Mouse (Mus musculus): ENCODE results near the gene Mrps23. TPM values are rescaled to one million over a fixed set of nuclear protein-coding genes. Genes with fewer than 3 reads are reported as not detected.

The Mrps23 gene
- polyA plus RNA-seq, 1 experiment: 38.2 TPM

- 90% methylated on average over 10 of the region's 10 CpGs for WGBS
- Histone ChIP-seq H3K27ac (ENCODE audit: control insufficient read depth, insufficient read depth, low read depth, low read length, poor library complexity) (no peak overlapping the region), H3K4me3 (replicated peaks; ENCODE audit: control insufficient read depth, low read depth, low read length) (no peak overlapping the region), H3K4me1 (ENCODE audit: control insufficient read depth, insufficient read depth, low read length) (no peaks in the 10 kb centered on the region)
- TF ChIP-seq CTCF (IDR thresholded peaks at IDR 0.05; ENCODE audit: control insufficient read depth, insufficient read depth, low read length) (no peak), POLR2A (IDR thresholded peaks at IDR 0.05; ENCODE audit: borderline replicate concordance, control insufficient read depth, low read depth, low read length) (no peak)
Observed at GRCm38 (mm10) chr11:88240275-88240674, 36.1 kb downstream of the Mrps23 start.

- Histone ChIP-seq H3K4me1 (ENCODE audit: control insufficient read depth, insufficient read depth, low read length) (no peaks in the 10 kb centered on the region), H3K27ac (ENCODE audit: control insufficient read depth, insufficient read depth, low read depth, low read length, poor library complexity) (no peak overlapping the region), H3K4me3 (replicated peaks; ENCODE audit: control insufficient read depth, low read depth, low read length) (no peak overlapping the region)
- no peak for TF ChIP-seq POLR2A (IDR thresholded peaks at IDR 0.05; ENCODE audit: borderline replicate concordance, control insufficient read depth, low read depth, low read length)
- no peak for TF ChIP-seq CTCF (IDR thresholded peaks at IDR 0.05; ENCODE audit: control insufficient read depth, insufficient read depth, low read length)
- whole genome bisulfite sequencing: 71% methylated on average over 10 of the region's 10 CpGs
Observed at GRCm38 (mm10) chr11:88240736-88241353, 36.7 kb downstream of the Mrps23 start.

DNA sequence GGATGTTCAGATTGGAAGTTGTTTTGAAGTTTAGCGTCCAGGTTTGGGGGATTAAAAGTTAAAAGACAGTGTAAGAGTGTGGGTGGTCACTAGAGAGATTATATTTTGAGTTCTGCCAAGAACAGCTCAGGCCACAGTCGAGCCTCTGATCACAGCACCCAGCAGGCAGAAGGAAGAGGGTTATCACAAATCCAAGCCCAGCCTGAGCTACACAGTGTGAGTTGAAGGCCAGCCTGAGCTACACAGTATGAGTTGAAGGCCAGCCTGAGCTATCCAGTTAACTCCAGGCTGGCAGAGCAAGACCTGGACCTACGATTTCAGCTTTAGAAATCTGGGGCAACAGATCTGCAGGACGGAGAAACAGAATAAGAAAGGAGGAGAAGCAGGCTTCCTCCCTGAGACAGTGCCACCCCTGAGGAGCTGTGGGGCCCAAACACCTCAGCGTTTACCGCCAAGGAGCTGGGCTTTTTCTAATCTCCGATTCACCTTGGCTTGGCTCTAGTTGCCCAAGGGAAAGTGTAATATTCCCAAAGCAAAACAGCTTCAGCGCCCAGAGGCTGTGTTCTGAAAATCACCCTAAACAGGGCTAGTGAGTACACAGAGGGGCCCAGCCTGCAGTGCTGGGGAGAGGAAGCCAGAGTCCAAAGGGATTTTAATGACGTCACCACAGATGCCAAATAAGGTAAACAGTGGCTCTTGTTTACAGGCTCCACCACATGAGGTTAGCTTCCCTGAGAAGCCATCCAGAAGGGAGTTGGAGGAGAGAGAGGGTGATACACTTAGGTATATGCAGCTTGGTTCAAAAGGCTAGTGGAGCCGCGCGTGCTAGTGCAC lies 37.5 kb downstream of the Mrps23 start:
- 77% methylated on average over 12 of the region's 12 CpGs for WGBS
- H3K27ac ChIP-seq (ENCODE audit: control insufficient read depth, insufficient read depth, low read depth, low read length, poor library complexity): no peak overlapping the region
- H3K4me1 ChIP-seq (ENCODE audit: control insufficient read depth, insufficient read depth, low read length): no peaks in the 10 kb centered on the region
- H3K4me3 ChIP-seq (replicated peaks; ENCODE audit: control insufficient read depth, low read depth, low read length): no peak overlapping the region
- no peak for TF ChIP-seq POLR2A (IDR thresholded peaks at IDR 0.05; ENCODE audit: borderline replicate concordance, control insufficient read depth, low read depth, low read length)

GRCm38 (mm10) chr11:88245581-88246170 lies 41.5 kb downstream of the Mrps23 start:
- TF ChIP-seq POLR2A (IDR thresholded peaks at IDR 0.05; ENCODE audit: borderline replicate concordance, control insufficient read depth, low read depth, low read length) (no peak), CTCF (IDR thresholded peaks at IDR 0.05; ENCODE audit: control insufficient read depth, insufficient read depth, low read length) (no peak)
- 84% methylated on average over 14 of the region's 14 CpGs for WGBS
- H3K27ac ChIP-seq (ENCODE audit: control insufficient read depth, insufficient read depth, low read depth, low read length, poor library complexity): no peak overlapping the region
- no peak overlapping the region for H3K4me3 ChIP-seq (replicated peaks; ENCODE audit: control insufficient read depth, low read depth, low read length)
- H3K4me1 ChIP-seq (ENCODE audit: control insufficient read depth, insufficient read depth, low read length): no peaks in the 10 kb centered on the region

GRCm38 (mm10) chr11:88248636-88249035 lies 44.4 kb downstream of the Mrps23 start:
- no peak overlapping the region for H3K4me3 ChIP-seq (replicated peaks; ENCODE audit: control insufficient read depth, low read depth, low read length)
- WGBS: 73% methylated on average over 5 of the region's 5 CpGs
- H3K27ac ChIP-seq (ENCODE audit: control insufficient read depth, insufficient read depth, low read depth, low read length, poor library complexity): no peak overlapping the region
- TF ChIP-seq CTCF (IDR thresholded peaks at IDR 0.05; ENCODE audit: control insufficient read depth, insufficient read depth, low read length) (no peak), POLR2A (IDR thresholded peaks at IDR 0.05; ENCODE audit: borderline replicate concordance, control insufficient read depth, low read depth, low read length) (no peak)
- H3K4me1 ChIP-seq (ENCODE audit: control insufficient read depth, insufficient read depth, low read length): peaks cover 1% of the 10 kb centered on the region; the same call in 1 of the 2 replicates

- WGBS: 59% methylated on average over 3 of the region's 3 CpGs
- TF ChIP-seq POLR2A (IDR thresholded peaks at IDR 0.05; ENCODE audit: borderline replicate concordance, control insufficient read depth, low read depth, low read length): no peak
- no peak for TF ChIP-seq CTCF (IDR thresholded peaks at IDR 0.05; ENCODE audit: control insufficient read depth, insufficient read depth, low read length)
Observed at GRCm38 (mm10) chr11:88250568-88250967, 46.4 kb downstream of the Mrps23 start.

GRCm38 (mm10) chr11:88251295-88251694 lies 47.1 kb downstream of the Mrps23 start:
- WGBS: 83% methylated on average over 7 of the region's 7 CpGs
- Histone ChIP-seq H3K4me1 (ENCODE audit: control insufficient read depth, insufficient read depth, low read length) (peaks cover 1% of the 10 kb centered on the region; the same call in 1 of the 2 replicates), H3K27ac (ENCODE audit: control insufficient read depth, insufficient read depth, low read depth, low read length, poor library complexity) (no peak overlapping the region), H3K4me3 (replicated peaks; ENCODE audit: control insufficient read depth, low read depth, low read length) (no peak overlapping the region)
- TF ChIP-seq POLR2A (IDR thresholded peaks at IDR 0.05; ENCODE audit: borderline replicate concordance, control insufficient read depth, low read depth, low read length): no peak
- no peak for TF ChIP-seq CTCF (IDR thresholded peaks at IDR 0.05; ENCODE audit: control insufficient read depth, insufficient read depth, low read length)

More at GRCm38 (mm10) chr11:88250568-88250967, 46.4 kb downstream of the Mrps23 start:
- Histone ChIP-seq H3K4me3 (replicated peaks; ENCODE audit: control insufficient read depth, low read depth, low read length) (no peak overlapping the region), H3K27ac (ENCODE audit: control insufficient read depth, insufficient read depth, low read depth, low read length, poor library complexity) (no peak overlapping the region), H3K4me1 (ENCODE audit: control insufficient read depth, insufficient read depth, low read length) (peaks cover 1% of the 10 kb centered on the region; the same call in 1 of the 2 replicates)

Measured in bone marrow, adult 2 months (tissue).